ENCODE assay signal across 17 mouse cellular contexts in genomic region chr1:37475312-37475711, GRCm38 (mm10).
"Had no signal": no experiment of that assay in that cellular context is flagged by ENCODE, and none has a peak within 500 bp of the region (broad histone marks: within the 10 kb centered on the region; RNA-seq: fewer than 3 reads in every experiment).

No protein-coding gene starts in this region.

- H3K4me1 ChIP-seq: midbrain, embryonic 10.5 days; midbrain, embryonic 12.5 days; neural tube, embryonic 13.5 days had no signal

- H3K27ac ChIP-seq: liver, embryonic 14.5 days; lung, embryonic 15.5 days; midbrain, embryonic 10.5 days; midbrain, embryonic 12.5 days; neural tube, embryonic 13.5 days had no signal

- ATAC-seq: lung, postnatal 0 days; midbrain, embryonic 16.5 days had no signal

- H3K9ac ChIP-seq: liver, embryonic 14.5 days; lung, embryonic 15.5 days; midbrain, embryonic 12.5 days; neural tube, embryonic 13.5 days had no signal

- H3K36me3 ChIP-seq: lung, embryonic 15.5 days; midbrain, embryonic 10.5 days; midbrain, embryonic 12.5 days; neural tube, embryonic 13.5 days had no signal

- H3K9me3 ChIP-seq: lung, embryonic 15.5 days; midbrain, embryonic 10.5 days; midbrain, embryonic 12.5 days; neural tube, embryonic 13.5 days had no signal

- H3K4me2 ChIP-seq: lung, embryonic 15.5 days; midbrain, embryonic 12.5 days; neural tube, embryonic 13.5 days had no signal

- H3K27me3 ChIP-seq: lung, embryonic 15.5 days; midbrain, embryonic 12.5 days; neural tube, embryonic 13.5 days had no signal

- H3K4me3 ChIP-seq: lung, embryonic 15.5 days; midbrain, embryonic 10.5 days; midbrain, embryonic 12.5 days; myocyte; neural tube, embryonic 13.5 days had no signal

- DNase-seq: lung, adult 2 months; lung, postnatal 14 days; lung, postnatal 36 days; midbrain, embryonic 14.5 days; right cerebral cortex, postnatal 14 days; spleen, adult 18-20 months; thymus, adult 2 months; thymus, postnatal 25 days; thymus, postnatal 4 days had no signal
